Mouse (Mus musculus) MEL (cell line): Measurements from ENCODE around the gene Gipr.

Experiments used
- CTCF ChIP-seq, 3 experiments: IDR thresholded peaks in 2 of 3; conservative IDR thresholded peaks in 1 of 3; 2 replicates each; pipeline ENCODE4 v1.5.1; 2011 to 2012; ENCODE audit warnings: low read length in 3 of 3, low read depth in 2 of 3, mild to moderate bottlenecking in 2 of 3, improper control_type of control experiment in 1 of 3, inconsistent platforms in 1 of 3, mixed read lengths in 1 of 3, moderate library complexity in 1 of 3; ENCODE audit not compliant: control insufficient read depth in 1 of 3, insufficient read depth in 1 of 3, poor library complexity in 1 of 3, severe bottlenecking in 1 of 3
- EP300 ChIP-seq, 2 experiments: IDR thresholded peaks; 2 replicates each; pipeline ENCODE4 v1.6.1; 2011; ENCODE audit warnings: improper control_type of control experiment in 2 of 2, low read length in 2 of 2, low read depth in 1 of 2, mild to moderate bottlenecking in 1 of 2
- MAX ChIP-seq: IDR thresholded peaks from 2 replicates; pipeline ENCODE4 v1.6.1; 2011; ENCODE audit warnings: low read length, improper control_type of control experiment
- NELFE ChIP-seq: IDR thresholded peaks from 2 replicates; pipeline ENCODE4 v1.6.1; 2011; ENCODE audit warnings: low read depth, low read length, improper control_type of control experiment
- SMC3 ChIP-seq: IDR thresholded peaks from 2 replicates; pipeline ENCODE4 v1.6.1; 2011; ENCODE audit warnings: low read depth, low read length, improper control_type of control experiment

DNA sequence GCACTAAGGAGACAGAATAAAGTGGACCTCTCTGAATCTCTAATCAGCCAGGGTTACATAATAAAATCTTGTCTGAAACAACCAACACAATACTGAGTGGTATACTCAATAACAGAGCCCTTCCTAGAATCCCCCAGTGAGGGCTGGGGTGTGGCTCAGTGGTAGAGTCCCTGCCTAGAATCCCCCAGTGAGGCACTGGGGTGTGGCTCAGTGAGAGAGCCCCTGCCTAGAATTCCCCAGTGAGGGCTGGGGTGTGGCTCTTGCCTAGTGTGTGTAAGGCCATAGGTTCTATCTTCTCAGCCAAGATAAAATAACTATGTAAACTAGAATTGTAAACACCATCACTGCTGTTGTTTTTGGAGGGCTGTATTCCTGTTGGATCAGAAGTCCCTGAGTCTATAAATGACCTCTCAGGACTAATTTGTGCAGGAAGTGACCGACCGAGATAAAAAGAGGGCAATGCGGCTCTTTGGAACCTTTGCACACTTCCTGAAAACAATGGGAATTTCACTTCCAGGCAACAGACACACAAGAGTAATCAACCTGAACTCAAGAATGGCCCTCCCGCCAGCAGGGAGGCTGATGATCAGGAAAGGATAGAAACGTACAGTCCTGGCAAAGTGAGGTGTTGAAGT is 45.2 kb upstream of the Gipr start:
- TF ChIP-seq CTCF (IDR thresholded peaks at IDR 0.05 in 2 of 3, conservative IDR thresholded peaks at IDR 0.05 in 1 of 3; ENCODE audit: control insufficient read depth in 1 of 3, insufficient read depth in 1 of 3, low read depth in 2 of 3, low read length in 3 of 3, poor library complexity in 1 of 3, severe bottlenecking in 1 of 3) = no peak
- TF ChIP-seq MAX = no peak
- TF ChIP-seq SMC3 = no peak
- TF ChIP-seq EP300 (IDR thresholded peaks at IDR 0.05; ENCODE audit: low read depth in 1 of 2, low read length in 2 of 2) = no peak
- no peak for TF ChIP-seq NELFE
